Mouse (Mus musculus) mouse trophoblast stem cell (cell line): ENCODE data around the gene Cdk19.
"Not testable (repeated sequence)": the region's sequence is repeated elsewhere in the genome, so short reads cannot be mapped to it uniquely, and the experiment has no call there.

Experiments used
- in situ Hi-C, 2 experiments: fragments of 300-500 bp; cut with MseI, MboI; formaldehyde crosslinking; loops; 2 replicates in 1 of 2; 3 replicates in 1 of 2; pipeline ENCODE4 v1.15.1; 2025

Gene Cdk19

DNA sequence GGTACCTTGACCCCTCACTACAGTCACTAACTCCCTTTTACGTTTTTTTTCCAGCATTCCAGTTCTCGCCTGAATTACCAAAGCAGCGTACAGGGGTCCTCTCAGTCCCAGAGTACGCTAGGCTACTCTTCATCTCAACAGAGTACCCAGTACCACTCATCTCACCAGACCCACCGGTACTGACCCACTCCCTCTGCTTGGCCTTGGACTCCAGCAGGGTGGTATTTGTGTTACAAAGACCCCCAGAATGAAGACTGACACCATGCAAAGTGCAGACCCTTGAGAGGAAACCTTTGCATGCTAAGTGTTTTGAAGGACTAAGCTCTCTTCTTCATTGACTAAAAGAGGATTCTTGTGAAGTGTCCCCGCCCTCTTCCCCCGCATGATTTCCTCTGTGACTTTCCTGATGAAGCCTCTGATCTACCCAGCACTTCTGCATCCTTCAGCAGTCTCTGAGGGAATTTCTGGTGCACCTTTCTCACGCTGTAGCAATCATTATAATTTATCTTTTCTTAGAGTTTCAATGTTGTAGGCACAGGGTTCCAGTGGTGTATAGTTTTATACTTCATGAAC lies 140.3 kb downstream of the Cdk19 start:
- in situ Hi-C loops = no loop called here

DNA sequence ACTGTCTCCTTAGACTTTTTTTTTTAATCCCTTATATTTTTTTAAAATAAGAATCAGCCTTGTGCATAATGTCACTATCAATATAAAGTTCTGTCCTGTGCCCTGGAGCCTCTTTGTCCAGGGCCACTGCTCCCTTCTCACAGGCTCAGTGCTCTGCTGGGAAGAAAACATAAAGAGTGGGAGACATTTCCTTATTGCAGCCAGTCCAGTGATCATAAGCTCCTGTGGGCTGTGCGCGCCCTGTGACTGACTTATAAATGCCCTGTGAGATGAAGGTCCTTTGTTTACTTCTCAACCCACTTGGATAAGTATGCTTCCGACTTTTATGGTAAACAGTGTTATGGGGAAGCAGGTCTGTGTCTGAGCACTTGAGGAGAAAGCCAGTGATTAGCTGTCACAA lies 142.2 kb downstream of the Cdk19 start:
- in situ Hi-C loops = no loop called here

- in situ Hi-C loops = no loop called here
Measured at GRCm38 (mm10) chr10:40482285-40482684, 142.9 kb downstream of the Cdk19 start.

DNA sequence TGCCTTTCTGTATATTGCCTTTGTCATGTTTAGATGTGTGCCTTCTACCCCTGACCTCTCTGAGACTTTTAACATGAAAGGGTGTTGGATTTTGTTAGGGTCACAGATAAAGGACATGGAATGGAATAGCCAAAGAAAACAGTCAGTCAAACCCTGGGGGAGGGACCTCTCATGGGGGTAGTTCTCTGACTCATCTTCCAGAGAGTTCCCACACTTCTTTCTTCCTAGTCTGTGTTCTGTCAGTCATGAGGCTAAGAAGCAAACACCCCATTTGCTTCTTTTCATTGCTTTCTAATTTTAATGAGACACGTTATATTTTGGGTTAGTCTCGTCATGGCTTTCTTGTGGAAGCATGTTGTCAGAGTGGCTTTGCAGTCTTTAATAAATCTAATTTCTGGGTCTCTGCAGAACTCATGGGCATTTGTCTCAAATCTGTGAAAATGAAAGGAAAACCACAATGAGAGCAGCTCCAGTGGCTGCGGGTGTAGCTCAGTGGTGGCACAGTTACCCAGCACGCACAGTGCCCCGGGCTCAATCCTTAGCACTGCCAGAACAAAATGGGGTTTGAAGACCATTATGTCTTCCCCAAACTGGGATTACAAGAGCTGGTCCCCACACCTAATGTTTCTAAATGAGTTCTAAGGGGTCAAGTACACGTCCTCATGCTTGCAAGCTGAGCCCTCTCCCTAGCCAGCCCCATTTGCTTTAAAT lies 149.9 kb downstream of the Cdk19 start:
- in situ Hi-C loops = no loop called here

- in situ Hi-C loops = no loop called here
Measured at GRCm38 (mm10) chr10:40491131-40491530, 151.8 kb downstream of the Cdk19 start.

DNA sequence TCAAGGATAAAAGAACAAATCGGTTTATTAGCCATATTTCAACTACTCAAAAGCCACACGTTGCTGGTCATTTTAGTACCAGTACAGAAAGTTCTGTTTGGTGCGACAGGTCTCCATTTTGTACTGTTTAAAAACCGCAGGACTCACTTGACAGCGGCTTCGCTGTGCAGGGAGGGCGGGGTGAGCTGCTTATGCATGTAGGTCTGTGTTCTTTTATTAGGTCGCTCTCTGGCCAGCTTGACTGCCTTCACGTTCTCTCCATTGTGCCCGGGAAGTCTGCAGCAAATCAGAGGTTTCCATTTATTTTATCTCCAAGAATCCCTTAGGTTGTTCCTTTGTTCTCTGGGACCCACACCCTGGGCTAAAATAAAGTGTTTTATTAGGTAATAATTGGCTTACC lies 152.4 kb downstream of the Cdk19 start:
- in situ Hi-C loops = no loop called here

DNA sequence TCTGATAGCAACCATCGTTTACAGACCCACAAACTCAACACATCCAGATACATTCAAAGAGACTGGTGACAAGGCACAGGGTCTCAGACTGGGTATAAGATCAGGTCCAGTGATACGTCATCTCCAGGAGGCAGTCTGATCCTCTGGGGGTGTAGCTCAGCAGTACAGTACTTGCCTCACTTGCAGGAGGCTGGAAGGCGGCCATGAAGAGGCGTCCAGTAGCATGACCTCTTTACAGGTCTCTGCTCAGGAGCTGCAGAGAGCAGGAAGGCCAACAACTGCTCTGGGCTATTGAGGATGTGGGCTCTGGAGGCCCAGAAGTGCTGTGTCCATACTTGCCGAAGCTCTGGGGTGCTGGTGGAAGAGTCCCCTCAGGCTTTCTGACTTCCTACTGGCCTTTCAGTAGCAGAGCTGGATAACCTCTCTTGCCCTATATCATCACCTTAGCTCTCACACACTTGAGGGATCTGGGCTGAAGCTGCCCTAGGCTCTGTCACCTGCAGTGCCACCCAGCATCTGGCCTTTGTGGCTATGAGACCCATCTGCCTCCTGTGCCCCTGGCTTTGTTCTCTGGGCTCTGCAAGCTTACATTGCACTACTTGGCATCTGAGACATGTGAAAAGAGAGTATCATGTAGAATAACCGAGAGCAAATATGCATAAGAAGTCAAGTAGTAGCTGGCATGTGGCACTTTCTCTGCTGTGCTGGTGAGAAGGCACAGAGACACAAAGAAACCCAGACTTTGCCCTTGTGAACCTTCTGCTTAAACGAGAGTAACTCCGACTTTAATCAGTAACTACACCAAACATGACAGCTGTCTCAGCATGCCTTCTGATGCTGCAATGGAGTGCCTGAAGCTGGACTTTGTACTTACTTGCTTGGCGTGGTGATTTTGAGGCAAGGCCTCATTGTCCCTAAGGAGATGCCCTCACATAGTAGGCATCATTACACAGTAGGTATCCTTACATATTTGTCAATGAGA lies 155.1 kb downstream of the Cdk19 start:
- in situ Hi-C loops = no loop called here

GRCm38 (mm10) chr10:40497301-40498041 lies 158.1 kb downstream of the Cdk19 start:
- in situ Hi-C loops = no loop called here

DNA sequence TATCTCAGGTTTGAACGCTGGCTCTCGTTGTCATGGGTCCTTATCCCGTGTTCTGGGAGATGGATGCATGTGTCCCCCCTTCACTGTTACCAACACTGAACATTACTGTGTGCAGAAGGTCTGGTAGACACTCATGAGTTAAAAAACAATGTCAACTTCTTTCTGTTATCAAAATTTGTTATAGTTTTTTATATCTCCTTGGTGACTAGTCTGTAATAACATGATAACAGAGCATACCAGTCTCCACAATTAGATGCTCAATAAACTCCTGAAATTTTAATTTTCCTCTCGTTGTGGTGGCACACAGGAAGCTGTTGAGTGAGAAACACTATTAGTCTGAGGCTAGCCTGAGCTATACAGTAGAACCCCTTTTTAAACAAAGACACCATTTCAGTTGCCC lies 159.1 kb downstream of the Cdk19 start:
- in situ Hi-C loops = no loop called here

GRCm38 (mm10) chr10:40499314-40500252 lies 160.2 kb downstream of the Cdk19 start:
- in situ Hi-C loops = no loop called here

DNA sequence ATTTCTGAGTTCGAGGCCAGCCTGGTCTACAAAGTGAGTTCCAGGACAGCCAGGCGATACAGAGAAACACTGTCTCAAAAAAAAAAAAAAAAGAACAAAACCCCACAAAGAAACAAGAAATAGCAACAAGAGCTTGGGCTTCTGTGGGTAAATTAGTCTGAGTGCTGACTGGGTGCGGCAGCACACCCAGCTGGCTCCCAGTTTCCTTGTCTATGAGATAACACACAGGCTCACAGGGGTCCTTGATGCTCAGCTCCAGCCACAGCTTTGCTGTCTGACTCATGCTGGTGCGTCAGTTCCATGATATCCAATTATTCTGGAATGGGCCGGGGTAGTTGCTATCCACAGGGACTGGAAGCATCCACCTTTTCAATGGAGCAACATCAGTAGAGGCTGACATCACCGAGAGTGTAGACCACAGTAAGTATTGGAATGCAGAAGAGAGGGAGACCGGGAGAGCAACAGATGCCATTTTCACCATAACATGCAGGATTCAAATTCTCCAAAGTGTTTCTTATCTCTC lies 161.4 kb downstream of the Cdk19 start:
- in situ Hi-C loops = no loop called here

- in situ Hi-C loops = no loop called here
Measured at GRCm38 (mm10) chr10:40502734-40503133, 163.4 kb downstream of the Cdk19 start.

- in situ Hi-C loops = no loop called here
Measured at GRCm38 (mm10) chr10:40510356-40510755, 171.0 kb downstream of the Cdk19 start.

GRCm38 (mm10) chr10:40511221-40511677 lies 171.9 kb downstream of the Cdk19 start:
- in situ Hi-C loops = no loop called here

DNA sequence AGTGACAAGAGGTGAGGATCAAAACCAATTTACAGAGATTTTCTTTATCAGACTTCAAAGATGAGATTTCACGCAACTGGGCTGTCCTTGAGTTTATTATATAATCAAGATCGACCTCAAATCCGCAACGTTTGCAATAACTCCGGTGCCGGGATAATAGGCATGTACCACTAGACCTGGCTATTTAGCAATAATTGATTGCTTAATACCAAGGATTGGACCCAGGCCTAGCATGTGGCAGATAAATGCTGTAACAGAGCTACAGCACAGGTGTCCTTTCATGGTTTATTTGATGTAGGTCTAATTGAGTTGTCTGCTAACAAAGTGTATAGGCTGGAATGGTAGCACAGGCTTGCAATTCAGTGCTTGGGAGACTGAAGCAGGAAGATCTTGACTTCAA lies 172.8 kb downstream of the Cdk19 start:
- in situ Hi-C loops = no loop called here

- in situ Hi-C loops = not testable (repeated sequence)
Measured at GRCm38 (mm10) chr10:40512996-40513395, 173.6 kb downstream of the Cdk19 start.

DNA sequence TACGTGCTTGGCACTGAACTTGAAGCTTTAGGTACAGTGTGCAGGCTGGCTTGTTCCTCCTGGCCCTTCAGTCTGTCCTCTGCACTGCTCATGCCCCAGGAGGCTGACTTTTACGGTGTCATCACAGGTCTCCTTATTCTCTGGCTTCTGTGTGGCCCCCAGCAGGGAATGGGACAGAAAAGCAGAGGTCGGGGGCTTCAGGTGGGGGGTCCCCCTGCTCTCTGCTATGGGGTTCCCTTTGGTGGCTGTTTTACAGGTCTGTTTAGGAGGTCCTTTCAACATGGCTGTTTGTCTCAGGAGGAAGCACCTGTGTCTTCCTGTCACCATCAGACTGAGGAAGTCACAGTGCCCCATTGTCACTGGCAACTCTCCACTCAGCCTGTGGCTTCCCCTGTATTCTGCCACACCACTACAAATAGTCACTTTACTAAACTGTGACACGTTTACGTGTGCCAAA lies 175.9 kb downstream of the Cdk19 start:
- in situ Hi-C loops = no loop called here

GRCm38 (mm10) chr10:40516421-40516820 lies 177.1 kb downstream of the Cdk19 start:
- in situ Hi-C loops = no loop called here

DNA sequence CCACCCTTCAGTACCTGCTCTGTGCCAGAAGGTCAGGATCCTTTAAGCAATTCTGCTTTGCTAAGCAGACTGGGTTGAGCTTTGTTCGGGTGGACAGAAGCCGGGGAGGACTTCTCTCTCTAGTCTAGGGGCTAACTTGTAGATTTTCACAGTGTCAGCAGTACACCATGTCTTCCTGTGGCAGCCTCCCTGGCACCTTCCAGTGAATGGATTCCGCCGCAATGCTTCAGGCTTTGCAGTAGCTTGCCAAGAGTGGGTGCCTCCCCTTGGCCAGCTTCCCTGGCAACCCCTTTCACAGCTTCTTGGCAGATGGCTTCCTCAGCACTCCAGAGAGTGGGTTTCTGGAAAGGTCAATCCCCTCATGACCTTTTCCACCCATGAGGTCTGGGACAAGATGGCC lies 180.2 kb downstream of the Cdk19 start:
- in situ Hi-C loops = no loop called here

DNA sequence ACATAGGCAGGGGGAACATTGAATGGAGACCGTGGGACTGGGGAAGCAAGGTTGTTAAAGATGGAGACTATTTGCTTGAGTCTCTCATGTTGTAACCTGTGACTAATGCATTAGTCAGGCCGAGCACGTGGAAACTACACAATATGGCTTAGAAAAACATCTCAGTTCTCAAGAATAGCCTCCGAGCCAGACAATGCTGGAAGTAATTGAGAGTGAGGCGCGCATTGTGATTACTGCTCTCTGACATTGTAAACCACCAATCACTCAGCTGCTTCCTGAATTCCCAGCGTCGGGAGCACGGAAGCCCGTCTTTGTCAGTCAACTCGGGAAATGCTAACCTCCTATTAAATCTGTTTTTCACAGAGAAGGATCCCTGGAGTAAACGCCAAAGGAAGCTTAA lies 182.2 kb downstream of the Cdk19 start:
- in situ Hi-C loops = loop anchor here (5.0 to 10.0 kb wide), 3 partner anchors 147 to 264 kb away; partner anchors contain the start of gene Gtf3c6 (in 1 of the 2)
